Mouse (Mus musculus): ENCODE data around the gene Clec3a. TPM values are rescaled to one million over a fixed set of nuclear protein-coding genes. Genes with fewer than 3 reads are reported as not detected.

Clec3a gene
- polyA plus RNA-seq, 1 experiment from 2014 or later, result 0.53 TPM

GRCm38 (mm10) chr8:114421544-114421943 is 3.7 kb downstream of the Clec3a start:
- WGBS, result 80% methylated on average over 4 of the region's 4 CpGs
- no peaks in the 10 kb centered on the region for H3K4me1 ChIP-seq
- no peaks in the 10 kb centered on the region for H3K27me3 ChIP-seq
- H3K4me2 ChIP-seq (replicated peaks), result no peak overlapping the region
- no peak overlapping the region for H3K9ac ChIP-seq
- H3K4me3 ChIP-seq, result no peak overlapping the region
- H3K9me3 ChIP-seq (replicated peaks), result no peaks in the 10 kb centered on the region
- no peak for ATAC-seq (ENCODE audit: low FRiP score)
- no peaks in the 10 kb centered on the region for H3K36me3 ChIP-seq
- no peak overlapping the region for H3K27ac ChIP-seq

GRCm38 (mm10) chr8:114438236-114438635 is 20.4 kb downstream of the Clec3a start:
- Histone ChIP-seq H3K27ac (no peak overlapping the region), H3K4me1 (peaks cover 7% of the 10 kb centered on the region), H3K4me3 (no peak overlapping the region), H3K36me3 (no peaks in the 10 kb centered on the region), H3K27me3 (no peaks in the 10 kb centered on the region), H3K9me3 (replicated peaks) (no peaks in the 10 kb centered on the region), H3K4me2 (replicated peaks) (no peak overlapping the region), H3K9ac (no peak overlapping the region)
- 9% methylated on average over 6 of the region's 6 CpGs for WGBS
- ATAC-seq (ENCODE audit: low FRiP score), result no peak

GRCm38 (mm10) chr8:114439334-114440204 is 21.7 kb downstream of the Clec3a start, which contains the start of gene Wwox:
TSS of gene Wwox (plus strand) at chr8:114439655.
- H3K27me3 ChIP-seq, result no peaks in the 10 kb centered on the region
- under 1% methylated on average over 54 of the region's 54 CpGs for WGBS
- peak within 1 kb of the TSS; percentile 86 for H3K27ac ChIP-seq
- H3K4me3 ChIP-seq, result peak within 1 kb of the TSS; percentile 70
- H3K4me1 ChIP-seq, result peaks cover 7% of the 10 kb centered on the region
- H3K4me2 ChIP-seq (replicated peaks), result peak within 1 kb of the TSS; percentile 89
- H3K36me3 ChIP-seq, result no peaks in the 10 kb centered on the region
- H3K9ac ChIP-seq, result peak within 1 kb of the TSS; percentile 74
- ATAC-seq (ENCODE audit: low FRiP score), result peak; percentile 99
- H3K9me3 ChIP-seq (replicated peaks), result no peaks in the 10 kb centered on the region

GRCm38 (mm10) chr8:114440205-114440589 is 22.3 kb downstream of the Clec3a start:
- no peaks in the 10 kb centered on the region for H3K27me3 ChIP-seq
- H3K9me3 ChIP-seq (replicated peaks), result no peaks in the 10 kb centered on the region
- peak overlapping the region; percentile 74 for H3K9ac ChIP-seq
- peaks cover 7% of the 10 kb centered on the region for H3K4me1 ChIP-seq
- peak overlapping the region; percentile 89 for H3K4me2 ChIP-seq (replicated peaks)
- peak overlapping the region; percentile 70 for H3K4me3 ChIP-seq
- peak overlapping the region; percentile 86 for H3K27ac ChIP-seq
- 21% methylated on average over 5 of the region's 5 CpGs for WGBS
- no peak for ATAC-seq (ENCODE audit: low FRiP score)
- no peaks in the 10 kb centered on the region for H3K36me3 ChIP-seq

- H3K36me3 ChIP-seq, result 0 out of 2 replicates have a peak, but pooled peaks cover 3% of the 10 kb centered on the region
- no peak for ATAC-seq (ENCODE audit: low FRiP score)
- H3K4me3 ChIP-seq, result no peak overlapping the region
- no peak overlapping the region for H3K4me2 ChIP-seq (replicated peaks)
- 87% methylated on average over 4 of the region's 4 CpGs for WGBS
- H3K4me1 ChIP-seq, result peaks cover 7% of the 10 kb centered on the region
- H3K27me3 ChIP-seq, result no peaks in the 10 kb centered on the region
- H3K9ac ChIP-seq, result no peak overlapping the region
- no peak overlapping the region for H3K27ac ChIP-seq
- H3K9me3 ChIP-seq (replicated peaks), result no peaks in the 10 kb centered on the region
Measured at GRCm38 (mm10) chr8:114441616-114442015, 23.7 kb downstream of the Clec3a start.

GRCm38 (mm10) chr8:114446884-114447283 is 29.0 kb downstream of the Clec3a start:
- H3K4me1 ChIP-seq, result peaks cover 8% of the 10 kb centered on the region; the same call in 1 of the 2 replicates
- H3K9me3 ChIP-seq (replicated peaks), result no peaks in the 10 kb centered on the region
- H3K36me3 ChIP-seq, result 0 out of 2 replicates have a peak, but pooled peaks cover 3% of the 10 kb centered on the region
- no peak overlapping the region for H3K4me2 ChIP-seq (replicated peaks)
- no peak overlapping the region for H3K4me3 ChIP-seq
- H3K27me3 ChIP-seq, result no peaks in the 10 kb centered on the region; the same call in 1 of the 2 replicates
- H3K27ac ChIP-seq, result no peak overlapping the region
- no peak for ATAC-seq (ENCODE audit: low FRiP score)
- 82% methylated on average over 7 of the region's 7 CpGs for WGBS
- no peak overlapping the region for H3K9ac ChIP-seq

GRCm38 (mm10) chr8:114452278-114452677 is 34.4 kb downstream of the Clec3a start:
- 92% methylated on average over 8 of the region's 8 CpGs for WGBS
- H3K9ac ChIP-seq, result no peak overlapping the region
- no peak overlapping the region for H3K4me2 ChIP-seq (replicated peaks)
- H3K4me1 ChIP-seq, result peaks cover 8% of the 10 kb centered on the region; the same call in 1 of the 2 replicates
- no peak overlapping the region for H3K27ac ChIP-seq
- no peaks in the 10 kb centered on the region for H3K36me3 ChIP-seq
- H3K9me3 ChIP-seq (replicated peaks), result no peaks in the 10 kb centered on the region
- H3K4me3 ChIP-seq, result no peak overlapping the region
- ATAC-seq (ENCODE audit: low FRiP score), result no peak
- H3K27me3 ChIP-seq, result peaks cover 2% of the 10 kb centered on the region; the same call in 1 of the 2 replicates

- H3K9ac ChIP-seq, result no peak overlapping the region
- peaks cover 2% of the 10 kb centered on the region; the same call in 1 of the 2 replicates for H3K27me3 ChIP-seq
- peak; percentile 68; the same call in 1 of the 2 replicates for ATAC-seq (ENCODE audit: low FRiP score)
- H3K4me2 ChIP-seq (replicated peaks), result peak overlapping the region; percentile 35
- peaks cover 8% of the 10 kb centered on the region; the same call in 1 of the 2 replicates for H3K4me1 ChIP-seq
- 5% methylated on average over 9 of the region's 9 CpGs for WGBS
- no peak overlapping the region for H3K4me3 ChIP-seq
- peak overlapping the region; percentile 58; the same call in 1 of the 2 replicates for H3K27ac ChIP-seq
- no peaks in the 10 kb centered on the region for H3K36me3 ChIP-seq
- H3K9me3 ChIP-seq (replicated peaks), result no peaks in the 10 kb centered on the region
Measured at GRCm38 (mm10) chr8:114452781-114453221, 34.9 kb downstream of the Clec3a start.

- no peaks in the 10 kb centered on the region for H3K9me3 ChIP-seq (replicated peaks)
- H3K4me2 ChIP-seq (replicated peaks), result no peak overlapping the region
- H3K36me3 ChIP-seq, result no peaks in the 10 kb centered on the region
- no peak overlapping the region for H3K27ac ChIP-seq
- H3K27me3 ChIP-seq, result 0 out of 2 replicates have a peak, but pooled peaks cover 2% of the 10 kb centered on the region
- WGBS, result 93% methylated on average over 8 of the region's 8 CpGs
- H3K9ac ChIP-seq, result no peak overlapping the region
- no peak for ATAC-seq (ENCODE audit: low FRiP score)
- no peak overlapping the region for H3K4me3 ChIP-seq
- H3K4me1 ChIP-seq, result peaks cover 6% of the 10 kb centered on the region; the same call in 1 of the 2 replicates
Measured at GRCm38 (mm10) chr8:114455302-114455701, 37.4 kb downstream of the Clec3a start.

GRCm38 (mm10) chr8:114455953-114456352 is 38.1 kb downstream of the Clec3a start:
- 75% methylated on average over 15 of the region's 15 CpGs for WGBS
- H3K4me3 ChIP-seq, result no peak overlapping the region
- no peaks in the 10 kb centered on the region; the same call in 1 of the 2 replicates for H3K4me1 ChIP-seq
- H3K9me3 ChIP-seq (replicated peaks), result no peaks in the 10 kb centered on the region
- ATAC-seq (ENCODE audit: low FRiP score), result no peak
- 0 out of 2 replicates have a peak, but pooled peaks cover 2% of the 10 kb centered on the region for H3K27me3 ChIP-seq
- no peak overlapping the region for H3K4me2 ChIP-seq (replicated peaks)
- H3K9ac ChIP-seq, result no peak overlapping the region; the same call in 1 of the 2 replicates
- H3K27ac ChIP-seq, result no peak overlapping the region
- H3K36me3 ChIP-seq, result no peaks in the 10 kb centered on the region

- ATAC-seq (ENCODE audit: low FRiP score), result no peak
Measured at GRCm38 (mm10) chr8:114458113-114458784, 40.4 kb downstream of the Clec3a start.

GRCm38 (mm10) chr8:114460600-114460999 is 42.7 kb downstream of the Clec3a start:
- H3K36me3 ChIP-seq, result no peaks in the 10 kb centered on the region
- no peaks in the 10 kb centered on the region for H3K9me3 ChIP-seq (replicated peaks)
- no peak for ATAC-seq (ENCODE audit: low FRiP score)
- H3K4me2 ChIP-seq (replicated peaks), result no peak overlapping the region
- no peak overlapping the region for H3K27ac ChIP-seq
- H3K4me3 ChIP-seq, result no peak overlapping the region
- WGBS, result 64% methylated on average over 5 of the region's 5 CpGs
- no peak overlapping the region for H3K9ac ChIP-seq
- H3K27me3 ChIP-seq, result no peaks in the 10 kb centered on the region
- peaks cover 7% of the 10 kb centered on the region for H3K4me1 ChIP-seq

More at GRCm38 (mm10) chr8:114458113-114458784, 40.4 kb downstream of the Clec3a start:
- H3K9ac ChIP-seq, result no peak overlapping the region
- H3K9me3 ChIP-seq (replicated peaks), result no peaks in the 10 kb centered on the region
- H3K27me3 ChIP-seq, result no peaks in the 10 kb centered on the region
- 80% methylated on average over 25 of the region's 25 CpGs for WGBS
- H3K4me2 ChIP-seq (replicated peaks), result no peak overlapping the region
- no peak overlapping the region for H3K27ac ChIP-seq
- H3K4me1 ChIP-seq, result peaks cover 4% of the 10 kb centered on the region; the same call in 1 of the 2 replicates
- H3K36me3 ChIP-seq, result no peaks in the 10 kb centered on the region
- H3K4me3 ChIP-seq, result no peak overlapping the region

Data from hindbrain, embryonic 12.5 days (tissue).